Comparison of ENCODE assay signal across 1 mouse cellular context in genomic region chr7:78895653-78896333, GRCm38 (mm10).
TF ChIP-seq lines count a peak whose summit lies in the region.

Aen (plus strand) TSS chr7:78895854.

TF ChIP-seq in CH12.LX, 34 proteins besides CTCF, POLR2A, EP300 and RAD21 (continued from another document):
- TF ChIP-seq MAZ (IDR thresholded peaks at IDR 0.05; ENCODE audit: low read depth, low read length) (no peak), JUN (IDR thresholded peaks at IDR 0.05; ENCODE audit: insufficient read depth, low read depth, low read length) (no peak), USF2 (conservative IDR thresholded peaks at IDR 0.05; ENCODE audit: low read depth, low read length) (no peak), MYC (IDR thresholded peaks at IDR 0.05; ENCODE audit: low read depth, low read length) (peak; percentile 96), NELFE (IDR thresholded peaks at IDR 0.05; ENCODE audit: low read depth, low read length) (peak; percentile 82), MXI1 (IDR thresholded peaks at IDR 0.05; ENCODE audit: low read depth, low read length) (peak; percentile 99), TBP (conservative IDR thresholded peaks at IDR 0.05; ENCODE audit: low read depth, low read length) (peak; percentile 97), PAX5 (IDR thresholded peaks at IDR 0.05; ENCODE audit: low read length) (no peak), RCOR1 (conservative IDR thresholded peaks at IDR 0.05; ENCODE audit: low read depth, low read length) (no peak), SIN3A (IDR thresholded peaks at IDR 0.05; ENCODE audit: low read length) (peak; percentile 92), SMC3 (IDR thresholded peaks at IDR 0.05; ENCODE audit: low read depth, low read length) (no peak)
TF ChIP-seq in CH12.LX: peak in this region for 11.
